Mouse (Mus musculus): ENCODE measurements around the gene Peg12. TPM values are rescaled to one million over a fixed set of nuclear protein-coding genes. Genes with fewer than 3 reads are reported as not detected.

The Peg12 gene
- total RNA-seq (2014; rRNA removed) (4.6 and 5.7 TPM in 2 replicates), polyA plus RNA-seq (2015; fragmentation: Nextera tagmentation; extraction: Ambion mirVana) (6.0 and 6.6 TPM in 2 replicates)

DNA sequence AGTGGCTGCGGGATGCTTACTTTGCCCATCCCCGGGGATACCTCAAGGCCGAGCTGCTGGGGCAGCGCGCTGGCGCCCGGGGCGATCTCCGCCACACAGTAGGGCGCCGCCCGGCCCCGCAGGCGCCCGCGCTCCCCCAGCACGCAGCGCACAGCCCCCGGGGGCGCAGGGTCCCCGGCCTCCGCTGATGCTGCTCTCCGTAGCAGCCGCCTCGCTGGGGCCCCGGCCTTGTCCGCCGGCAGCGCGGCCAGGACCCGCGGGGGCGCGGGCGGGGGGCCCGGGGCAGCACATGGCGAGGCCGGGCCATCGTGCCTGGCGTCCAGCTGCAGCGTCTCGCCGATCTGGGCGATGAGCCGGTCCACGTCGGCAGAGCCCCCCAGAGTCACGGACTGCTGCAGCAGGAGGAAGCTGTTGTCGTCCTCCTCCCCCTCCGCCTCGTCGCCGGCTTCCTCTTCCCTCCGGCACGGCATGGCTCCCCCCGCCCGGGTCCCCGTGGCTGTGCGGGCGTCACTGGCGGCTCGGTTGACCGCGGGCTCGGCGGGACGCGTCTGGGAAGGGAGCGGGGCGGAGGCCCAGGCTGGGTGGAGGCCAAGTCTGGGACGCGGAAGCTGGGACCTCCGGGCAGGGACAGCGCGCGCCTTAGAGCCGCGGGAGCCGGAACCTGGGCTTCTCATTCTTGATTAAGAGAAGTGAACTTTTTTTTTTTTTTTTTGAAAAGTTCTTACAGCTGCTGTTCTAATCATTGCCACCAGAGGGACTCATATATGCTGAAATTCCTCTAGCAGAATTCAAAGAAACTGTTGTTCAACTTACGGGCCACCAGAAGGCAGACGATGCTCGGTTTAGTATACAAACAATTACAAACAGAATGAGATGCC, at the start of gene Peg12:
Gene Peg12, minus strand, starts transcription at position 633 of the 878 bp plus-strand sequence.
- DNase-seq (ENCODE audit: low spot score) (peak; percentile 78), ATAC-seq (ENCODE audit: low FRiP score) (peak; percentile 70)
- peak; percentile 75 for TF ChIP-seq CTCF (IDR thresholded peaks at IDR 0.05)
- H3K27me3 ChIP-seq (ENCODE audit: insufficient read depth, low read length), result no peaks in the 10 kb centered on the region
- H3K9me3 ChIP-seq (ENCODE audit: low read length), result peaks cover 4% of the 10 kb centered on the region; the same call in 1 of the 2 replicates
- peak within 1 kb of the TSS; percentile 26; the same call in 1 of the 2 replicates for H3K9ac ChIP-seq (replicated peaks; ENCODE audit: low read length, poor library complexity, severe bottlenecking)
- H3K27ac ChIP-seq (ENCODE audit: low read depth, low read length), result 0 out of 2 replicates have a peak within 1 kb of the TSS, but pooled peaks have one; percentile 6
- H3K4me3 ChIP-seq (ENCODE audit: low read depth, low read length), result peak within 1 kb of the TSS; percentile 50
- 23% methylated on average over 76 of the region's 82 CpGs for WGBS
- H3K4me2 ChIP-seq (ENCODE audit: low read depth, low read length, poor library complexity, severe bottlenecking), result peak within 1 kb of the TSS; percentile 85
- no peaks in the 10 kb centered on the region for H3K36me3 ChIP-seq (ENCODE audit: insufficient read depth, low read length)
- H3K4me1 ChIP-seq (ENCODE audit: insufficient read depth, low read length), result no peaks in the 10 kb centered on the region

DNA sequence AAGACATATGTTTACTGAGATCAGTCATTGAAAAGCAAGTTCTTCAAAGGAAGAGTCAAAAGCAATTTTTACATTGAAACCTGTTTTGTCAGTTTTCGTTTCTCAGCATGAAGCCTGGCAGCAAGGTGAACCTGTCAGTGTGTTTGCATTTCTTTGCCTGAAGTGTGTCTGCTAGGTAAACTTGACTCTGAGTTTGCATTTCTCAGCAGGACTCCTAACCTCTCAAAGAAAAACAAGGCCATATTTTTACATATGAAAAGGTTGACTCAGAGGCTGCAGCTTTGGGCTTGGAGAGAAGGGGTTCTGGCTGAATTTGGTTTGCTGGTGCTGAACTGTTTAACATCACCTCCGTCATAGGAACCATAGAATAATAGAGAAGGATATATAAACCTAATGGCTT, 21.8 kb upstream of the Peg12 start:
- no peak overlapping the region for H3K9ac ChIP-seq (replicated peaks; ENCODE audit: low read length, poor library complexity, severe bottlenecking)
- peaks cover 9% of the 10 kb centered on the region; the same call in 1 of the 2 replicates for H3K9me3 ChIP-seq (ENCODE audit: low read length)
- no peaks in the 10 kb centered on the region for H3K27me3 ChIP-seq (ENCODE audit: insufficient read depth, low read length)
- TF ChIP-seq CTCF (IDR thresholded peaks at IDR 0.05), result no peak
- H3K4me1 ChIP-seq (ENCODE audit: insufficient read depth, low read length), result no peaks in the 10 kb centered on the region
- ATAC-seq (ENCODE audit: low FRiP score) (no peak), DNase-seq (ENCODE audit: low spot score) (no peak)
- H3K4me2 ChIP-seq (ENCODE audit: low read depth, low read length, poor library complexity, severe bottlenecking), result no peak overlapping the region
- 31% methylated on average over 2 of the region's 2 CpGs for WGBS
- no peak overlapping the region for H3K4me3 ChIP-seq (ENCODE audit: low read depth, low read length)
- H3K27ac ChIP-seq (ENCODE audit: low read depth, low read length), result no peak overlapping the region
- no peaks in the 10 kb centered on the region for H3K36me3 ChIP-seq (ENCODE audit: insufficient read depth, low read length)

GRCm38 (mm10) chr7:62463007-62463877, 1.1 kb downstream of the Peg12 start:
- H3K36me3 ChIP-seq (ENCODE audit: insufficient read depth, low read length), result no peaks in the 10 kb centered on the region
- no peaks in the 10 kb centered on the region for H3K4me1 ChIP-seq (ENCODE audit: insufficient read depth, low read length)
- DNase-seq (ENCODE audit: low spot score) (peak; percentile 15), ATAC-seq (ENCODE audit: low FRiP score) (peak; percentile 64)
- H3K4me3 ChIP-seq (ENCODE audit: low read depth, low read length), result peak overlapping the region; percentile 50
- peaks cover 4% of the 10 kb centered on the region; the same call in 1 of the 2 replicates for H3K9me3 ChIP-seq (ENCODE audit: low read length)
- H3K9ac ChIP-seq (replicated peaks; ENCODE audit: low read length, poor library complexity, severe bottlenecking), result peak overlapping the region; percentile 26; the same call in 1 of the 2 replicates
- WGBS, result 30% methylated on average over 53 of the region's 55 CpGs
- H3K4me2 ChIP-seq (ENCODE audit: low read depth, low read length, poor library complexity, severe bottlenecking), result peak overlapping the region; percentile 85
- no peaks in the 10 kb centered on the region for H3K27me3 ChIP-seq (ENCODE audit: insufficient read depth, low read length)
- 0 out of 2 replicates have a peak overlapping the region, but pooled peaks have one; percentile 6 for H3K27ac ChIP-seq (ENCODE audit: low read depth, low read length)
- no peak for TF ChIP-seq CTCF (IDR thresholded peaks at IDR 0.05)

- peaks cover 4% of the 10 kb centered on the region; the same call in 1 of the 2 replicates for H3K9me3 ChIP-seq (ENCODE audit: low read length)
- no peaks in the 10 kb centered on the region for H3K36me3 ChIP-seq (ENCODE audit: insufficient read depth, low read length)
- no peak overlapping the region for H3K27ac ChIP-seq (ENCODE audit: low read depth, low read length)
- WGBS, result 32% methylated on average over 13 of the region's 13 CpGs
- no peak for TF ChIP-seq CTCF (IDR thresholded peaks at IDR 0.05)
- DNase-seq (ENCODE audit: low spot score), result peak; percentile 1
- H3K9ac ChIP-seq (replicated peaks; ENCODE audit: low read length, poor library complexity, severe bottlenecking), result no peak overlapping the region
- no peaks in the 10 kb centered on the region for H3K27me3 ChIP-seq (ENCODE audit: insufficient read depth, low read length)
- ATAC-seq (ENCODE audit: low FRiP score), result peak; percentile 36; the same call in 1 of the 2 replicates
- peak overlapping the region; percentile 85 for H3K4me2 ChIP-seq (ENCODE audit: low read depth, low read length, poor library complexity, severe bottlenecking)
- no peaks in the 10 kb centered on the region for H3K4me1 ChIP-seq (ENCODE audit: insufficient read depth, low read length)
- H3K4me3 ChIP-seq (ENCODE audit: low read depth, low read length), result peak overlapping the region; percentile 50
Observed at GRCm38 (mm10) chr7:62462229-62463006, 1.9 kb downstream of the Peg12 start.

DNA sequence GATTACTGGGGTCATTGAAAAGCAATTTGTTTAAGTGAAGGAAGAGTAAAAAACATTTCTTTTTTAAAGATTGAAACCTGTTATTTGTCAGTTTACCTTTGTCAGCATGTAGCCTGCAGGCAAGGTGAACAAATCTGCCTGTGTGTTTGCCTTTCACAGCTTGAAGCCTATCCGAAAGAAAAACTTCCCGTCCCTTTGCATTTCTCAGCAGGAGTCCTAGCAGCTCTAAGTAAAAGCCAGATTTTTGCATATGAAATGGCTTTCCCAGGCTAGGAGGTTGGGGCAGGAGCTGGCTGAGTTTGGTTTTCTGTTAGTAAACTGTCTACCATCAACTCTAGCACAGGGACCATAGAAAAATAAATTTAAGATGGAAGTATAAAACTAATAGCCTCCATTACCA, 12.0 kb downstream of the Peg12 start:
- 17% methylated on average over 2 of the region's 2 CpGs for WGBS
- H3K36me3 ChIP-seq (ENCODE audit: insufficient read depth, low read length), result no peaks in the 10 kb centered on the region
- no peak for ATAC-seq (ENCODE audit: low FRiP score)

More for the DNA sequence above, 12.0 kb downstream of the Peg12 start:
- H3K27ac ChIP-seq (ENCODE audit: low read depth, low read length), result no peak overlapping the region
- no peaks in the 10 kb centered on the region for H3K4me1 ChIP-seq (ENCODE audit: insufficient read depth, low read length)
- no peak overlapping the region for H3K4me2 ChIP-seq (ENCODE audit: low read depth, low read length, poor library complexity, severe bottlenecking)
- H3K9ac ChIP-seq (replicated peaks; ENCODE audit: low read length, poor library complexity, severe bottlenecking), result no peak overlapping the region
- H3K4me3 ChIP-seq (ENCODE audit: low read depth, low read length), result no peak overlapping the region
- DNase-seq (ENCODE audit: low spot score), result no peak
- no peaks in the 10 kb centered on the region for H3K27me3 ChIP-seq (ENCODE audit: insufficient read depth, low read length)
- TF ChIP-seq CTCF (IDR thresholded peaks at IDR 0.05), result no peak
- peaks cover 5% of the 10 kb centered on the region; the same call in 1 of the 2 replicates for H3K9me3 ChIP-seq (ENCODE audit: low read length)

All from midbrain, postnatal 0 days (tissue).